Mouse (Mus musculus): Measurements from ENCODE around the gene Caln1. TPM values are rescaled to one million over a fixed set of nuclear protein-coding genes. Genes with fewer than 3 reads are reported as not detected.

The Caln1 gene
- total and polyA plus RNA-seq, 3 experiments, result not detected

- no peaks in the 10 kb centered on the region for H3K9me3 ChIP-seq (replicated peaks; ENCODE audit: insufficient read depth, low read length)
- 0 out of 4 replicates have a peak, but pooled peaks cover 0 to 2% of the 10 kb centered on the region in 2 experiments for H3K36me3 ChIP-seq (ENCODE audit: control insufficient read depth in 1 of 2, insufficient read depth in 2 of 2, low read length in 2 of 2)
- H3K79me2 ChIP-seq (ENCODE audit: control insufficient read depth, insufficient read depth, low read length, poor library complexity), result no peaks in the 10 kb centered on the region
- TF ChIP-seq TAL1 (IDR thresholded peaks at IDR 0.05; ENCODE audit: low read length) (no peak), ZC3H11A (IDR thresholded peaks at IDR 0.05; ENCODE audit: low read depth, low read length) (no peak), MXI1 (IDR thresholded peaks at IDR 0.05; ENCODE audit: low read depth, low read length) (peak; percentile 67), MAFK (IDR thresholded peaks at IDR 0.05; ENCODE audit: borderline replicate concordance, low read depth, low read length) (no peak), EP300 (IDR thresholded peaks at IDR 0.05; ENCODE audit: low read depth in 1 of 2, low read length in 2 of 2) (peak; percentile 46 to 57; a peak in 3 of 4 replicates), ETS1 (IDR thresholded peaks at IDR 0.05; ENCODE audit: low read depth, low read length) (peak; percentile 58), BHLHE40 (IDR thresholded peaks at IDR 0.05; ENCODE audit: borderline replicate concordance, low read depth, low read length) (no peak), MYC (IDR thresholded peaks at IDR 0.05; ENCODE audit: low read depth, low read length) (no peak), KAT2A (conservative IDR thresholded peaks at IDR 0.05; ENCODE audit: low read depth, low read length) (no peak), JUND (IDR thresholded peaks at IDR 0.05; ENCODE audit: low read depth, low read length) (no peak), POLR2AphosphoS2 (IDR thresholded peaks at IDR 0.05; ENCODE audit: low read length) (no peak), E2F4 (IDR thresholded peaks at IDR 0.05; ENCODE audit: borderline replicate concordance, low read depth, low read length) (no peak), RAD21 (IDR thresholded peaks at IDR 0.05; ENCODE audit: low read depth, low read length) (no peak), SIN3A (IDR thresholded peaks at IDR 0.05; ENCODE audit: low read length) (peak; percentile 62; the same call in 1 of the 2 replicates), NRF1 (IDR thresholded peaks at IDR 0.05; ENCODE audit: insufficient read depth, low read depth, low read length, poor library complexity, severe bottlenecking) (no peak), TCF12 (IDR thresholded peaks at IDR 0.05; ENCODE audit: low read depth, low read length) (peak; percentile 35; the same call in 1 of the 2 replicates), GABPA (IDR thresholded peaks at IDR 0.05; ENCODE audit: low read depth, low read length) (no peak), UBTF (IDR thresholded peaks at IDR 0.05; ENCODE audit: borderline replicate concordance, insufficient read depth, low read depth, low read length) (no peak), MAX (IDR thresholded peaks at IDR 0.05; ENCODE audit: low read length) (no peak), MEF2A (IDR thresholded peaks at IDR 0.05; ENCODE audit: extremely low read depth, insufficient replicate concordance, low read depth, low read length, poor library complexity, severe bottlenecking) (no peak), MAZ (IDR thresholded peaks at IDR 0.05; ENCODE audit: low read depth, low read length) (no peak), TBP (IDR thresholded peaks at IDR 0.05; ENCODE audit: low read depth, low read length) (no peak), ELF1 (IDR thresholded peaks at IDR 0.05; ENCODE audit: low read depth, low read length) (no peak), CTCF (IDR thresholded peaks at IDR 0.05 in 2 of 3, conservative IDR thresholded peaks at IDR 0.05 in 1 of 3; ENCODE audit: control insufficient read depth in 1 of 3, insufficient read depth in 1 of 3, low read depth in 2 of 3, low read length in 3 of 3, poor library complexity in 1 of 3, severe bottlenecking in 1 of 3) (no peak), MYB (IDR thresholded peaks at IDR 0.05; ENCODE audit: low read depth, low read length) (no peak), POLR2AphosphoS5 (IDR thresholded peaks at IDR 0.05; ENCODE audit: borderline replicate concordance, low read depth, low read length) (no peak), ZMIZ1 (IDR thresholded peaks at IDR 0.05; ENCODE audit: low read depth, low read length) (no peak), SMC3 (IDR thresholded peaks at IDR 0.05; ENCODE audit: low read depth, low read length) (no peak), CHD2 (IDR thresholded peaks at IDR 0.05; ENCODE audit: low read length) (no peak), ZNF384 (IDR thresholded peaks at IDR 0.05; ENCODE audit: low read depth, low read length) (no peak), POLR2A (IDR thresholded peaks at IDR 0.05; ENCODE audit: control insufficient read depth in 1 of 2, insufficient read depth in 1 of 2, low read depth in 1 of 2, low read length in 2 of 2, poor library complexity in 1 of 2) (no peak), ZKSCAN1 (IDR thresholded peaks at IDR 0.05; ENCODE audit: low read depth, low read length) (no peak), CHD1 (IDR thresholded peaks at IDR 0.05; ENCODE audit: low read depth, low read length) (no peak), GATA1 (IDR thresholded peaks at IDR 0.05; ENCODE audit: low read depth, low read length) (peak; percentile 86), USF2 (IDR thresholded peaks at IDR 0.05; ENCODE audit: borderline replicate concordance in 1 of 2, insufficient read depth in 1 of 2, low read depth in 1 of 2, low read length in 2 of 2) (no peak), RCOR1 (IDR thresholded peaks at IDR 0.05; ENCODE audit: low read depth, low read length) (peak; percentile 21; the same call in 1 of the 2 replicates), HCFC1 (IDR thresholded peaks at IDR 0.05; ENCODE audit: low read depth, low read length) (no peak), NELFE (IDR thresholded peaks at IDR 0.05; ENCODE audit: low read depth, low read length) (no peak)
- peak overlapping the region; percentile 37; the same call in 1 of the 2 replicates for H3K27ac ChIP-seq (ENCODE audit: control insufficient read depth, low read depth, low read length)
- no peak overlapping the region for H3K4me3 ChIP-seq (ENCODE audit: control insufficient read depth in 1 of 2, insufficient read depth in 1 of 2, low read depth in 2 of 2, low read length in 2 of 2)
- no peaks in the 10 kb centered on the region for H3K27me3 ChIP-seq (ENCODE audit: control insufficient read depth in 1 of 2, insufficient read depth in 2 of 2, low read length in 2 of 2)
- no peak overlapping the region for H3K9ac ChIP-seq (ENCODE audit: control insufficient read depth, low read depth, low read length, poor library complexity, severe bottlenecking)
- H3K4me1 ChIP-seq (ENCODE audit: control insufficient read depth in 1 of 2, insufficient read depth in 2 of 2, low read length in 2 of 2), result peaks cover 0 to 9% of the 10 kb centered on the region in 2 experiments; a peak in 3 of 4 replicates
- DNase-seq (ENCODE audit: low read depth, low spot score), result peak; percentile 79
Measured at GRCm38 (mm10) chr5:130344999-130345398, 24.3 kb upstream of the Caln1 start.
